Mouse (Mus musculus) C2C12 (cell line): ENCODE results near the gene Etl4.

Source experiments
- CTCF ChIP-seq: IDR thresholded peaks from one replicate; pipeline ENCODE4 v1.5.1; 2011; ENCODE audit not compliant: control insufficient read depth, insufficient read depth, insufficient read length
- MAX ChIP-seq: IDR thresholded peaks from one replicate; pipeline ENCODE4 v1.6.1; 2011; ENCODE audit warnings: mild to moderate bottlenecking, control low read depth
- USF1 ChIP-seq: IDR thresholded peaks from one replicate; pipeline ENCODE4 v1.6.1; 2011; ENCODE audit warnings: low read depth, mild to moderate bottlenecking, control low read depth, moderate library complexity

- TF ChIP-seq CTCF (no peak), USF1 (no peak), MAX (no peak)
These were observed 748.3 kb downstream of the Etl4 start for GRCm38 (mm10) chr2:20657856-20658255.
